Mouse (Mus musculus): ENCODE results near the gene Tigd2.

Tigd2 gene

DNA sequence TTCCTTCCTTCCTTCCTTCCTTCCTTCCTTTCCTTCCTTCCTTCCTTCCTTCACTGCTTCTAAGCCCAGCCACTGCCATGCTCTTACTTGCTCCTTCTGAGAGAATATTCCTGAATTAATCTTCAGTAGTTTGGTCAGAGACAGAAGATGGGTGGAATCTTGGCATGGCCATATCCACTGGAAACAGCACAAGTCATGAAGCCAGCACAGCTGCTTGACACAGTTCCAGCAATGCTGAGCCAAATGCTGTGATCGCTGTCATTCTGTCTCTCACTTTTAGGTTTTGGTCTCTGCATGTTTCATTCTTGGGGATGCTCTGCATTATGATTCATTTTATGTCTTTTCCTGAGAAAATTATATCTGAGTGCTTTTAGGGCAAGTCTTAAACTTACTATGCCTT, 47.2 kb downstream of the Tigd2 start:
- no peak for DNase-seq (ENCODE audit: low spot score)
